Mouse (Mus musculus): ENCODE measurements around the gene Zc3h12d.

Gene Zc3h12d

DNA sequence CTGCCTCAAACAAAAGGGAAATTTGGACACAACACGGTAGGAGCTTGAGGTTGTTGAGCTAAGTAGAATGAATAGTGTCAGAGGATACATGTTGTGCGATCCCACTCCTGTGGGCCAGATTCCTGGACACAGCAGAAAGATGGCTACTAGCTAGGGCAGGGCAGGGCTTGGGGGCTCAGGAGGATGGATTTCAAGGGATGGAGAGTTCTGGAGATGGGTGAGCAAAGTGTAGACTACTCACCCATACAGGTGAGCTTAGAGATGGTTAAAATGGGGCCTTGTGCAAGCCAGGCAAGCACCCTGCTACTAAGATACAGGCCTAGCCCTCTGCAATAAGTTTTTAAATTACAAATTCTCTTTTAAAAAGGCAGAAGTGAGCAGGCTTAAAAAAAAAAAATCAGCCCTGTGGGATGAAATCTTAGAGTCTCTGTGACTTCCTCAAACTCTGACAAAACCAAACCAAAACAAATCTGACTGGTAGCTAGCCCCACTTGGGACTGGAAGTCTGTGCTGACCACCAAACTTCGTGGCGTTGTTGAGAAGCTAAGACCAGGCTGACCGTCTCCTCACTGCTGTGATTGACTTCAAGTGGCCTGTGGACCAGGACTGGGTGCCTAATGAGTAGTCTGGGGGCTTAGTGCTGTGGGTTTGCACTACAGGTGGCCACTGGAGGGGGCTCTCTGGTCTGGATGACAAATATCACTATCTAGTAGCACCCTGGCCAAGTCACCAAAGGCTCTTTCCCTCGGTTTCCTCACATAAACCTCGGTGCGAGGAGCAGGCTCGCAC, 1.3 kb downstream of the Zc3h12d start:
- TF ChIP-seq GATA4 (IDR thresholded peaks at IDR 0.05; ENCODE audit: insufficient replicate concordance, low read length) = no peak

DNA sequence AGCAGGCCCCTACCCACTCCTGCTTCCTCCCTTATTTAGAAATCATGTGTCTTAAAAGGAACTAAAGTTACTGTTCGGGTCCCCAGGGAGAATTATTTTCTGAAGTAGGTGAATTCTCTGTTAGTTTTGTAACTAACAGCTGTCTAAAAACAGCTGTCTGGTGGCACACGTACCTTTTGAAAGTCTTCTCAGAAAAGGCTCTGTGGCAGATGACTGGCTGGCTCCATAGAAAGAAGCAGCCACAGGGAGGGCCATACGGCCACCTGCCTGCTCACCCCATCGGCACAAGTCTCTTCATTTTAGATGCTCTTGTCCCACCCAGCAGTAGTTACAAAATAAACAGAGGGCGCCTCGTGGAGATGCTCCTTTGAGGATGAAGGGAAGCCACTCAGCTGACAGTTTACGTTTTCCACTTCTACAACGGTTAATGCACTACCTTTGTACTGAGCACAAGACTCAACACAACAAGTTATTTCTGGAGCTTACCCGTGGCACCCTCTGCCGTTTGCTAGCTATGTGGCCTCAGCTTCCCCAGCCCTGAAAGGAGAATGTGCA, 2.5 kb downstream of the Zc3h12d start:
- no peak for TF ChIP-seq GATA4 (IDR thresholded peaks at IDR 0.05; ENCODE audit: insufficient replicate concordance, low read length)

DNA sequence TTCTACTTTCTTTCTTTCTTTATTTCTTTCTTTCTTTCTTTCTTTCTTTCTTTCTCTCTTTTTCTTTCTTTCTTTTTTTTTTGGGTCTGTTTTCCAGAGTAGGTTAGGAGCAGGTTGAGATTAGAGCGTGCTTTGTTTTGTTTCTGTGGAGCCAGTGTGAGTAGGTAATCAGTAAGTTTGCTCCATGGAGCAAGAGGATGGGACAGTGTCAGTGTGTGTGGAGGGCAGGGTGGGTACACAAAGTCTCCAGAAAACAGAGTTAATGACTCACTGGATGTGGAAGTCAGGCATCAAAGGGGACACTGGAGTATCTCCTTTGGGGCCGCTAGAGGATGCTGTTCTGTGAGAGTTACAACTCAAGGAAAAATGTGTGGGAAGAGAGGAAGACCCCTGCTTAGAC, 4.6 kb downstream of the Zc3h12d start:
- no peak for TF ChIP-seq GATA4 (IDR thresholded peaks at IDR 0.05; ENCODE audit: insufficient replicate concordance, low read length)

DNA sequence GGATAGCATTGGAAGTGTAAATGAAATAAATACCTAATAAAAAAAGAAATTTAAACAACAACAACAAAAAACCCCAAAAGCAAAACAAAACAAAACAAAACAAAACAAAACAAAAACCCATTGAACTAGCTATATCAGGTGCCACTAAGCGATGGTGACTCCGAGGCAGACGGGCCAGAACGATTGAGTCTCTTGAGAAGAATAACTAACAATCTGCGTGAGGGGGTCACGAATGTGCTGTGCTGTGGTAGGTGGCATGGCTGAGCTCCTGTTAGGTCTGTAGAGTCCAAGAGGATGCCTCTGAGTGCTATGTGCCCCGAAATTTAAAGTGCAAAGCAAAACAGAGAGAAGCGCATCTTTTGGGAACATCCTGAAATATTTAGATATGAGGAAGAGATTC, 5.2 kb downstream of the Zc3h12d start:
- no peak for TF ChIP-seq GATA4 (IDR thresholded peaks at IDR 0.05; ENCODE audit: insufficient replicate concordance, low read length)

- TF ChIP-seq GATA4 (IDR thresholded peaks at IDR 0.05; ENCODE audit: insufficient replicate concordance, low read length) = no peak
These were observed 5.8 kb downstream of the Zc3h12d start for GRCm38 (mm10) chr10:7838036-7838435.

GRCm38 (mm10) chr10:7838874-7839421, 6.7 kb downstream of the Zc3h12d start:
- no peak for TF ChIP-seq GATA4 (IDR thresholded peaks at IDR 0.05; ENCODE audit: insufficient replicate concordance, low read length)

DNA sequence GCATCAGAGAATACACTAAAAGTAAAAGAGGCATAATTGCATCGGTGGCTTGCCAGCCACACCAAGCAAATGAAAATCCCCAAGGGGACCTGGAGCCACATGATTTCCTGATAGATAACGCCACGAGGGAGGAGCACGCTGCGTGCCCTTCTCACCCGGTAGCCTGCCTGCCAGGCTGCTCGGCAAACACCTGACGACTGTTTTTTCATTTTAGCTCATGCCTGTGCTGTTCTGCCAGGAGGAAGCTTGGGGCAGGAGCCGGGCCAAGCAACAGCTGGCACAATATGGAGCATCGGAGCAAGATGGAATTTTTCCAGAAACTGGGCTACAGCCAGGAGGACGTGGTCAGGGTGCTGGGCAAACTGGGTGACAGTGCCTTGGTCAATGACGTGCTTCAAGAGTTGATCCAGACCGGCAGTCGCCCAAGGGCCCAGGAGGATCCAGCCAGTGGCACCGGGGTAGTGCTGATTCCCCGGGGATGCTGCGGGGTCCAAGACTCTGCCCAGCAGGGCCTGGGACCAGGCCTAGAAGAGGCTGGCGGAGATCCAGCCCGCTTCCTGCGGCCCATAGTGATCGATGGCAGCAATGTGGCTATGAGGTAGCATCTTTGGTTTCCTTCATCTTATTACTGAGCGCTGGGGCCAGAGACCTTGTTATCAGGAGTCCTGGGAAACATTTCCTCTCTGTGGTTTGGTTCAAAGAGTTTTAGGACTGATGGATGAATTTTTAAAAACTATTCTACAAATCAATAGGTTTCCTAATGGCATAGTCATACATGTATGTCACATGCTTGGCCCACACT, 7.5 kb downstream of the Zc3h12d start:
- peak; percentile 91; the same call in 1 of the 2 replicates for TF ChIP-seq GATA4 (IDR thresholded peaks at IDR 0.05; ENCODE audit: insufficient replicate concordance, low read length)

DNA sequence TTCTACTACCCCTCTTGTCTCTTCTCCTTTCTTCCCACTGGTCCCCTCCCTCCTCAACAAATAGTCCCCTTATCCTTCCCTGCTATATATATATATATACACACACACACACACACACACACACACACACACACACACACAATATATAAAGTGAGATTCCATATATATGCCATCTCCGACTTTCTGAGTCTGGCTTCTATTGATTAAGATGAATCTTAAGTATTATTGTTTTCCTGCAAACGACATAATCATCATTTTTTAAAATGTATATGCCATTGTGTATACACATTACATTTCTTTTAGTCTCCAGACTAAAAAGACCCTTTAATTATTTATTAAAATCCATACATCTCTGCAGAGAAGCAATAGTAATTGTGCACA, 8.1 kb downstream of the Zc3h12d start:
- no peak for TF ChIP-seq GATA4 (IDR thresholded peaks at IDR 0.05; ENCODE audit: insufficient replicate concordance, low read length)

- no peak for TF ChIP-seq GATA4 (IDR thresholded peaks at IDR 0.05; ENCODE audit: insufficient replicate concordance, low read length)
These were observed 8.5 kb downstream of the Zc3h12d start for GRCm38 (mm10) chr10:7840785-7841184.

- TF ChIP-seq GATA4 (IDR thresholded peaks at IDR 0.05; ENCODE audit: insufficient replicate concordance, low read length) = peak; percentile 69; the same call in 1 of the 2 replicates
These were observed 9.4 kb downstream of the Zc3h12d start for GRCm38 (mm10) chr10:7841571-7842080.

DNA sequence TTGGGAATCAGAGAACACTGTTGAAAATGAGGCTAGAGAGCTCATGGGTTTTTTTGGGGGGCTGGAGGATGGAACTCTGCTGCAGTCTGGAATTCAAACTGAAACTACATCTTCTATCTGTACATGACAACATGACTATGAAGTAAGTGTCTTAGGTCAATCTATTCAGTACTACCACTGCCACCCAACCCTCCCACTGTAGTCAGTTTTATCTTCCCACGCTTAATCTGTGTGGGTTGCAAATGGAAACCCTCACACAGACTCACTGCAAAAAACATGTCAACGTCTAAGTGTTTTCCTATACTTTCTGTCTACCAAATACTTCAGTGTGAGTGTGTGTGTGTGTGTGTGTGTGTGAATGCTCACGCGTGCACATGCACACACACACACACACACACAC, 10.9 kb downstream of the Zc3h12d start:
- no peak for TF ChIP-seq GATA4 (IDR thresholded peaks at IDR 0.05; ENCODE audit: insufficient replicate concordance, low read length)

DNA sequence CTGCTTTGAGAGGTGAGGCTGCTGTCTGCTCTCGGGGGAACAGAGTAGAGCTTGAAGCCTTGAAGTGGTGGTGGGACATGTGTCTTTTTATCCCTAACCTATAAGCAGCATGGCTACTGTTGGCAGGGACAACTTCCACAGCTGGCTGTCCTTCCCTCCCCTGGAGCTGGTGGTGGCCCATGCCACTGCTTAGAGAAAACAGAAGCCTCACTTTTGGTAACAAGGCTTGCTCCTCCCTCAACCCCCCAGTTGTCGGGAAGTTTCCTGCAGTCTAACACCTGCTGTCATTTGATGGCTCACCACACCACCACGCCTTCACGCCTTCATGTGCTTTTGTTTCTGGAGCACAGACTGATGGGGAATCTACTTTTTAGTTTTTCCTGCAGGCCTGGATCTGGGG, 11.9 kb downstream of the Zc3h12d start:
- no peak for TF ChIP-seq GATA4 (IDR thresholded peaks at IDR 0.05; ENCODE audit: insufficient replicate concordance, low read length)

DNA sequence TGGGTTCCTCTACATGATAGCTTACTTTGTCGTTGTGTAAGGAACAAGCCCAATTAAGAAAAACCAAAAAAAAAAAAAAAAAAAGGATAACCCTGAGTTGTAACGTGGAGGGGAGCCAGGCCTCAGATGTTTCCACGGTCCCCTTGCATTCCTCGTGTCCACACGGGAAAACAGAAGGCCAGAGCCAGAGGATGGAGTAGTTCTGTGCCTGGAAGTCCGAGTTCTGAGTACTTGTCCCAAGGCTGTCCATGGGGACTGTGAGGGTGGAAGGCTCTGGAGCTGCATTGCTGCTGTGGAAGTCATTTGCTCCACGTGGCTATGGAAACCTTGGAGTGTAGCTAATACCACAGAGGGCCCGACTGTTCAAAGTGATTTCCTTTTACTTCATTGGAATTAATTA, 12.9 kb downstream of the Zc3h12d start:
- TF ChIP-seq GATA4 (IDR thresholded peaks at IDR 0.05; ENCODE audit: insufficient replicate concordance, low read length) = no peak

GRCm38 (mm10) chr10:7845991-7846390, 13.7 kb downstream of the Zc3h12d start:
- no peak for TF ChIP-seq GATA4 (IDR thresholded peaks at IDR 0.05; ENCODE audit: insufficient replicate concordance, low read length)

DNA sequence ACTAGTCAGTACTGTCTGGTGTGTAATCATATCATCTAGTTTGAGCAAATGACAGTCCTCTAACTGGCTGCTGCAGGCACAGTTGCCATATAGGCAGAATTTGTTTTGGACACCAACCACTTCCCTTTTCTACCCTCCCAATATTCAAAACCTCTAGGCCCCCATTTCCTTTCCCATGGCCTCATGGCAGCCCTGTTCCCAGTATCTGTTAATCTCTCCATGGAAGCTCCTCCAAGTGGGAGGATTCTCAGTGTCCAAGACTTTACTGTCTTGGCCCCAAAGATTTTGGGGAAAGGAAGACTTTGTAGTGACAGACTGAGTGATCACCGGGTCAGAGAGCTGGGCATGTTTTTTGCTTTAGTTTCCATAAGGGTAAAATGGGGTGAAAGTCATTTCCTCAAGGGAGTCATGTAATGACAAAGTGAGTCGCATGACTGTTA, 14.9 kb downstream of the Zc3h12d start:
- TF ChIP-seq GATA4 (IDR thresholded peaks at IDR 0.05; ENCODE audit: insufficient replicate concordance, low read length) = no peak
